Mouse (Mus musculus) stomach, embryonic 16.5 days (tissue): Measurements from ENCODE around the gene Rap1a. TPM values are rescaled to one million over a fixed set of nuclear protein-coding genes. Genes with fewer than 3 reads are reported as not detected.
"Not testable (repeated sequence)": the region's sequence is repeated elsewhere in the genome, so short reads cannot be mapped to it uniquely, and the experiment has no call there.

Experiments
- ATAC-seq: fragments of 200-750 bp; cut with Nextera tagmentation; 2 replicates; pipeline ENCODE4 v1.8.0; 2017; ENCODE audit warnings: moderate number of reproducible peaks, moderate TSS enrichment; ENCODE audit not compliant: insufficient read depth, low FRiP score
- H3K27ac ChIP-seq: fragments of 300-500 bp; sonication (generic); 2 replicates; pipeline ENCODE4 v1.5.1; 2014; ENCODE audit warnings: low read length
- H3K27me3 ChIP-seq: fragments of 300-500 bp; sonication (generic); 2 replicates; pipeline ENCODE4 v1.6.1; 2014; ENCODE audit warnings: low read length, control low read depth, mixed read lengths; ENCODE audit not compliant: control insufficient read depth, insufficient read depth
- H3K36me3 ChIP-seq: fragments of 300-500 bp; sonication (generic); 2 replicates; pipeline ENCODE4 v1.6.1; 2014; ENCODE audit warnings: low read length; ENCODE audit not compliant: control insufficient read depth, insufficient read depth
- H3K4me1 ChIP-seq: fragments of 300-500 bp; sonication (generic); 2 replicates; pipeline ENCODE4 v1.6.1; 2014; ENCODE audit warnings: low read length, control low read depth, mixed read lengths; ENCODE audit not compliant: control insufficient read depth, insufficient read depth
- H3K4me2 ChIP-seq: fragments of 300-500 bp; sonication (generic); 2 replicates; pipeline ENCODE4 v1.6.1; 2014; ENCODE audit warnings: low read depth, low read length, mixed read lengths
- H3K4me3 ChIP-seq: fragments of 300-500 bp; sonication (generic); replicated peaks from 2 replicates; pipeline ENCODE4 v1.5.1; 2014; ENCODE audit warnings: mild to moderate bottlenecking, low read length
- H3K9ac ChIP-seq: fragments of 300-500 bp; sonication (generic); 2 replicates; pipeline ENCODE4 v1.6.1; 2014; ENCODE audit warnings: low read length
- H3K9me3 ChIP-seq: fragments of 300-500 bp; sonication (generic); replicated peaks from 2 replicates; pipeline ENCODE4 v1.6.1; 2016; ENCODE audit warnings: low read length, control low read depth; ENCODE audit not compliant: control insufficient read depth
- WGBS: fragments of 180-500 bp; shearing (Covaris S2); extraction: QIAGEN DNeasy Blood & Tissue Kit; methylation state at CpG from one replicate; pipeline ENCODE4 v1.1.7; 2014; 5-methylcytosine and 5-hydroxymethylcytosine counted together
- polyA plus RNA-seq: library from polyadenylated mRNA; unstranded; fragments of >200 nt; fragmentation: Nextera tagmentation; extraction: Ambion mirVana; gene quantifications from 2 replicates; pipeline ENCODE4 v1.2.1, GENCODE M21; 2015

Rap1a gene
- polyA plus RNA-seq, 1 experiment from 2014 or later = 148 TPM

GRCm38 (mm10) chr3:105706366-105707020 is 94.6 kb downstream of the Rap1a start:
- ATAC-seq = no peak
- H3K9me3 ChIP-seq = no peaks in the 10 kb centered on the region
- peak overlapping the region; percentile 98 for H3K4me2 ChIP-seq
- H3K27ac ChIP-seq = no peak overlapping the region
- no peaks in the 10 kb centered on the region for H3K36me3 ChIP-seq
- H3K4me1 ChIP-seq = peaks cover 15% of the 10 kb centered on the region
- 54% methylated on average over 4 of the region's 4 CpGs for WGBS
- H3K9ac ChIP-seq = no peak overlapping the region
- H3K4me3 ChIP-seq = peak overlapping the region; percentile 56; the same call in 1 of the 2 replicates
- H3K27me3 ChIP-seq = peaks cover 3% of the 10 kb centered on the region; the same call in 1 of the 2 replicates

- 45% methylated on average over 3 of the region's 3 CpGs for WGBS
- H3K4me1 ChIP-seq = peaks cover 18% of the 10 kb centered on the region
Observed at GRCm38 (mm10) chr3:105705561-105705960, 95.6 kb downstream of the Rap1a start.

GRCm38 (mm10) chr3:105705061-105705549 is 96.0 kb downstream of the Rap1a start:
- under 1% methylated on average over 28 of the region's 28 CpGs for WGBS
- H3K9me3 ChIP-seq = no peaks in the 10 kb centered on the region
- peak; percentile 59 for ATAC-seq
- H3K4me1 ChIP-seq = peaks cover 16% of the 10 kb centered on the region
- peak overlapping the region; percentile 73 for H3K27ac ChIP-seq
- peak overlapping the region; percentile 79 for H3K9ac ChIP-seq
- peak overlapping the region; percentile 56 for H3K4me3 ChIP-seq
- H3K36me3 ChIP-seq = no peaks in the 10 kb centered on the region
- peak overlapping the region; percentile 98 for H3K4me2 ChIP-seq
- H3K27me3 ChIP-seq = peaks cover 3% of the 10 kb centered on the region; the same call in 1 of the 2 replicates

More at GRCm38 (mm10) chr3:105705561-105705960, 95.6 kb downstream of the Rap1a start:
- Histone ChIP-seq H3K9me3 (no peaks in the 10 kb centered on the region), H3K36me3 (no peaks in the 10 kb centered on the region), H3K27me3 (peaks cover 3% of the 10 kb centered on the region; the same call in 1 of the 2 replicates), H3K4me2 (peak overlapping the region; percentile 98), H3K9ac (peak overlapping the region; percentile 79), H3K4me3 (peak overlapping the region; percentile 56), H3K27ac (no peak overlapping the region)
- ATAC-seq = no peak

- Histone ChIP-seq H3K9me3 (no peaks in the 10 kb centered on the region), H3K4me2 (peak within 1 kb of the TSS; percentile 98), H3K27me3 (peaks cover 3% of the 10 kb centered on the region; the same call in 1 of the 2 replicates), H3K27ac (peak within 1 kb of the TSS; percentile 73), H3K4me1 (peaks cover 17% of the 10 kb centered on the region), H3K36me3 (no peaks in the 10 kb centered on the region), H3K4me3 (peak within 1 kb of the TSS; percentile 56), H3K9ac (peak within 1 kb of the TSS; percentile 79)
- peak; percentile 93 for ATAC-seq
- 7% methylated on average over 39 of the region's 43 CpGs for WGBS
Observed at GRCm38 (mm10) chr3:105704031-105705008, 96.8 kb downstream of the Rap1a start, which contains the start of gene Inka2. TSS of gene Inka2 (plus strand) at chr3:105704599.

GRCm38 (mm10) chr3:105703571-105703970 is 97.6 kb downstream of the Rap1a start:
- Histone ChIP-seq H3K9me3 (no peaks in the 10 kb centered on the region), H3K4me2 (no peak overlapping the region), H3K27me3 (peaks cover 3% of the 10 kb centered on the region; the same call in 1 of the 2 replicates), H3K9ac (no peak overlapping the region), H3K27ac (0 out of 2 replicates have a peak overlapping the region, but pooled peaks have one; percentile 25), H3K4me3 (no peak overlapping the region), H3K4me1 (peaks cover 21% of the 10 kb centered on the region), H3K36me3 (no peaks in the 10 kb centered on the region)
- ATAC-seq = no peak
- WGBS = 63% methylated on average over 6 of the region's 6 CpGs

- Histone ChIP-seq H3K27me3 (peaks cover 7% of the 10 kb centered on the region; the same call in 1 of the 2 replicates), H3K9me3 (no peaks in the 10 kb centered on the region), H3K9ac (no peak overlapping the region), H3K4me3 (no peak overlapping the region), H3K36me3 (no peaks in the 10 kb centered on the region), H3K4me2 (no peak overlapping the region), H3K27ac (no peak overlapping the region), H3K4me1 (peaks cover 21% of the 10 kb centered on the region)
- no peak for ATAC-seq
- 49% methylated on average over 5 of the region's 5 CpGs for WGBS
Observed at GRCm38 (mm10) chr3:105701399-105701798, 99.7 kb downstream of the Rap1a start.

GRCm38 (mm10) chr3:105700786-105701185 is 100.3 kb downstream of the Rap1a start:
- not testable (repeated sequence) for H3K4me3 ChIP-seq, H3K36me3 ChIP-seq, H3K27ac ChIP-seq, H3K27me3 ChIP-seq, H3K9ac ChIP-seq, ATAC-seq, H3K4me2 ChIP-seq, H3K9me3 ChIP-seq
- WGBS = 44% methylated on average over 1 of the region's 1 CpGs
- peaks cover 20% of the 10 kb centered on the region for H3K4me1 ChIP-seq

GRCm38 (mm10) chr3:105699241-105699933 is 101.7 kb downstream of the Rap1a start:
- H3K9ac ChIP-seq = no peak overlapping the region
- no peak for ATAC-seq
- WGBS = 21% methylated on average over 3 of the region's 3 CpGs

More at GRCm38 (mm10) chr3:105699241-105699933, 101.7 kb downstream of the Rap1a start:
- H3K4me2 ChIP-seq = no peak overlapping the region
- no peaks in the 10 kb centered on the region for H3K9me3 ChIP-seq
- H3K4me1 ChIP-seq = peaks cover 18% of the 10 kb centered on the region
- H3K36me3 ChIP-seq = no peaks in the 10 kb centered on the region
- peaks cover 7% of the 10 kb centered on the region; the same call in 1 of the 2 replicates for H3K27me3 ChIP-seq
- no peak overlapping the region for H3K4me3 ChIP-seq
- no peak overlapping the region; the same call in 1 of the 2 replicates for H3K27ac ChIP-seq
